Mouse (Mus musculus) testis, adult 2 months (tissue): ENCODE data around the gene Gse1.
"Not testable (repeated sequence)": the region's sequence is repeated elsewhere in the genome, so short reads cannot be mapped to it uniquely, and the experiment has no call there.

Experiments used
- CTCF ChIP-seq: fragments of 200-500 bp; IDR thresholded peaks from 2 replicates; pipeline ENCODE4 v1.5.1; 2012; ENCODE audit warnings: low read depth, mild to moderate bottlenecking, inconsistent platforms, low read length, moderate library complexity; ENCODE audit not compliant: control insufficient read depth, insufficient read depth, insufficient replicate concordance
- POLR2A ChIP-seq: fragments of 200-500 bp; IDR thresholded peaks from 2 replicates; pipeline ENCODE4 v1.6.1; 2012; ENCODE audit warnings: low read depth, mild to moderate bottlenecking, inconsistent platforms, low read length, moderate library complexity; ENCODE audit not compliant: control insufficient read depth

GRCm38 (mm10) chr8:120334261-120334660, 106.0 kb downstream of the Gse1 start:
- not testable (repeated sequence) for TF ChIP-seq POLR2A, CTCF
